Mouse (Mus musculus) megakaryocyte, adult 5-6 weeks (primary cell): ENCODE data around the gene Stk19. TPM values are rescaled to one million over a fixed set of nuclear protein-coding genes. Genes with fewer than 3 reads are reported as not detected.
"Not testable (repeated sequence)": the region's sequence is repeated elsewhere in the genome, so short reads cannot be mapped to it uniquely, and the experiment has no call there.

ENCODE experiments used
- ATAC-seq: 2 replicates; pipeline ENCODE4 v1.8.0; 2016; ENCODE audit warnings: mild to moderate bottlenecking, inconsistent platforms; ENCODE audit not compliant: poor library complexity, severe bottlenecking
- total RNA-seq, 2 experiments: library from RNA; stranded (forward) in 1 of 2; stranded (reverse) in 1 of 2; fragments of 153-499, 151-499 nt in 1 of 2; fragments of 221-1000, 200-1000 nt in 1 of 2; gene quantifications; 2 replicates each; pipeline versions ENCODE4 v1.2.3 to v1.2.4; 2015 to 2017

Stk19 gene
- total RNA-seq, 2 experiments from 2014 or later, result 17.5 to 24.7 TPM

GRCm38 (mm10) chr17:34798866-34799530 lies 37.7 kb downstream of the Stk19 start:
- no peak for ATAC-seq

GRCm38 (mm10) chr17:34798071-34798470 lies 38.7 kb downstream of the Stk19 start:
- ATAC-seq, result not testable (repeated sequence)

GRCm38 (mm10) chr17:34797211-34797995 lies 39.3 kb downstream of the Stk19 start:
- ATAC-seq, result not testable (repeated sequence)

GRCm38 (mm10) chr17:34796311-34797140 lies 40.2 kb downstream of the Stk19 start:
- ATAC-seq, result no peak

GRCm38 (mm10) chr17:34795633-34796032 lies 41.1 kb downstream of the Stk19 start:
- ATAC-seq, result peak; percentile 43; the same call in 1 of the 2 replicates

- ATAC-seq, result no peak
These were observed 41.7 kb downstream of the Stk19 start for GRCm38 (mm10) chr17:34795016-34795415.

DNA sequence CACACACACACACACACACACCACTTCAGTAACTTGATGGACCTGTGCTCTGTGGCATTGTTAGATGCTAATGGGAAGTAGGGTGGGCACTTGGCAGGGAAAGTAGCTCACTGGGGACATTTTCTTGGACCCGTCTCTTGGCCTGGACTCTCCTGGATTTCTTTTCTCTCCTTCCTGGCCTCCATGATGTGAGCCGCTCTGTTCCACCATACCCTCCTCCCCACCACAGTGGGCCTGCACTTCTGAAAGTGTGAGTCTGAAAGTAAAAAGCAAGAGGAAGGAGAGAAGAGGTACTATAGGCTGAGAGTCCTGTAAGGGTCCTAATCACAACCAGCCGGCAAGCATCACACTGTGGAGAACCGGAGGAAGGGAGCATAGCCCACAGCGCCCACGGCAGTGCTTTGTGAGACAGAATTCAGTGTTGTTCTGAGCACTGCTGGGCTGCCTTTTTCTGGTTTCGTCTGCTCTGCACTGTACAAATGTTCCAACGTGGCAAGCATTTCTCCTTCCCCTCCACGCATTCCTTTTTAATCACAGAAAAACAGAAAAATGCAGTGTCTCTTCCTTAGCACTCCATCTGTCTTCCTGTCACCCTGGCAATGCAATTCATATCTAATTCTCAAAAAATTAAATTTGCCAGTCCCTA lies 58.9 kb downstream of the Stk19 start:
- no peak for ATAC-seq

Other genes starting within 250 kb of the Stk19 start
Only the 30 nearest of the 39 such genes appear.
- gene Egfl8, start 221.0 kb downstream of the Stk19 start, total RNA-seq (2015), result 0.82 and 0.91 TPM in 2 replicates
- 0.57 and 5.0 TPM in 2 replicates for gene Egfl8, start 221.0 kb downstream of the Stk19 start, total RNA-seq (2017)
- gene Ppt2, start 208.4 kb downstream of the Stk19 start, total RNA-seq (2015), result 37.0 and 41.4 TPM in 2 replicates
- 25.6 and 26.8 TPM in 2 replicates for gene Ppt2, start 208.4 kb downstream of the Stk19 start, total RNA-seq (2017)
- gene Prrt1, start 207.4 kb downstream of the Stk19 start, total RNA-seq (2015), result 0.22 and 0.73 TPM in 2 replicates
- gene Prrt1, start 207.4 kb downstream of the Stk19 start, total RNA-seq (2017), result 0.22 TPM in 1 of 2 replicates, not detected in the other
- 4.0 and 4.2 TPM in 2 replicates for gene Fkbpl, start 192.2 kb downstream of the Stk19 start, total RNA-seq (2015)
- gene Fkbpl, start 192.2 kb downstream of the Stk19 start, total RNA-seq (2017), result 40.5 and 41.6 TPM in 2 replicates
- gene Atf6b, start 189.8 kb downstream of the Stk19 start, total RNA-seq (2015), result 31.9 and 32.4 TPM in 2 replicates
- 25.4 and 32.2 TPM in 2 replicates for gene Atf6b, start 189.8 kb downstream of the Stk19 start, total RNA-seq (2017)
- 0.02 and 0.04 TPM in 2 replicates for gene Tnxb, start 166.4 kb downstream of the Stk19 start, total RNA-seq (2015)
- under 0.01 and 0.08 TPM in 2 replicates for gene Tnxb, start 166.4 kb downstream of the Stk19 start, total RNA-seq (2017)
- gene C4b, start 93.1 kb downstream of the Stk19 start, total RNA-seq (2015), result 0.52 and 1.7 TPM in 2 replicates
- gene C4b, start 93.1 kb downstream of the Stk19 start, total RNA-seq (2017), result 0.37 TPM in 1 of 2 replicates, not detected in the other
- not detected in 2 replicates for gene Cyp21a1, start 32.4 kb downstream of the Stk19 start, total RNA-seq (2015)
- not detected in 2 replicates for gene Cyp21a1, start 32.4 kb downstream of the Stk19 start, total RNA-seq (2017)
- gene Dxo, start 74 bp upstream of the Stk19 start, total RNA-seq (2015), result 22.4 and 28.5 TPM in 2 replicates
- gene Dxo, start 74 bp upstream of the Stk19 start, total RNA-seq (2017), result 17.7 and 24.6 TPM in 2 replicates
- 13.3 and 17.1 TPM in 2 replicates for gene Skiv2l, start 13.3 kb upstream of the Stk19 start, total RNA-seq (2015)
- gene Skiv2l, start 13.3 kb upstream of the Stk19 start, total RNA-seq (2017), result 34.8 and 43.5 TPM in 2 replicates
- gene Nelfe, start 13.4 kb upstream of the Stk19 start, total RNA-seq (2015), result 35.4 and 45.1 TPM in 2 replicates
- gene Nelfe, start 13.4 kb upstream of the Stk19 start, total RNA-seq (2017), result 25.1 and 26.2 TPM in 2 replicates
- gene Cfb, start 25.6 kb upstream of the Stk19 start, total RNA-seq (2015), result 2.3 and 7.1 TPM in 2 replicates
- 1.7 and 3.4 TPM in 2 replicates for gene Cfb, start 25.6 kb upstream of the Stk19 start, total RNA-seq (2017)
- gene Zbtb12, start 42.5 kb upstream of the Stk19 start, total RNA-seq (2015), result 0.78 and 1.1 TPM in 2 replicates
- 0.98 and 1.0 TPM in 2 replicates for gene Zbtb12, start 42.5 kb upstream of the Stk19 start, total RNA-seq (2017)
- not detected in 2 replicates for gene Gm20547, start 45.1 kb upstream of the Stk19 start, total RNA-seq (2015)
- 0.41 TPM in 1 of 2 replicates, not detected in the other for gene Gm20547, start 45.1 kb upstream of the Stk19 start, total RNA-seq (2017)
- gene C2, start 61.3 kb upstream of the Stk19 start, total RNA-seq (2015), result 1.0 and 1.3 TPM in 2 replicates
- 0.22 TPM in 1 of 2 replicates, not detected in the other for gene C2, start 61.3 kb upstream of the Stk19 start, total RNA-seq (2017)
- gene Ehmt2, start 61.5 kb upstream of the Stk19 start, total RNA-seq (2015), result 66.5 and 68.9 TPM in 2 replicates
- gene Ehmt2, start 61.5 kb upstream of the Stk19 start, total RNA-seq (2017), result 75.4 and 75.7 TPM in 2 replicates
- gene Slc44a4, start 77.5 kb upstream of the Stk19 start, total RNA-seq (2015), result 0.33 TPM in 1 of 2 replicates, not detected in the other
- 0.12 TPM in 1 of 2 replicates, not detected in the other for gene Slc44a4, start 77.5 kb upstream of the Stk19 start, total RNA-seq (2017)
- gene Neu1, start 94.3 kb upstream of the Stk19 start, total RNA-seq (2015), result 18.1 and 22.9 TPM in 2 replicates
- gene Neu1, start 94.3 kb upstream of the Stk19 start, total RNA-seq (2017), result 23.4 and 23.7 TPM in 2 replicates
- 14.9 and 22.6 TPM in 2 replicates for gene Hspa1b, start 122.3 kb upstream of the Stk19 start, total RNA-seq (2015)
- gene Hspa1b, start 122.3 kb upstream of the Stk19 start, total RNA-seq (2017), result 23.0 and 30.6 TPM in 2 replicates
- gene Gm20481, start 133.0 kb upstream of the Stk19 start, total RNA-seq (2015), result not detected in 2 replicates
- gene Gm20481, start 133.0 kb upstream of the Stk19 start, total RNA-seq (2017), result not detected in 2 replicates
- gene Hspa1a, start 135.2 kb upstream of the Stk19 start, total RNA-seq (2015), result 10.8 and 12.4 TPM in 2 replicates
- 29.2 and 32.0 TPM in 2 replicates for gene Hspa1a, start 135.2 kb upstream of the Stk19 start, total RNA-seq (2017)
- gene Hspa1l, start 135.8 kb upstream of the Stk19 start, total RNA-seq (2015), result not detected in 2 replicates
- gene Hspa1l, start 135.8 kb upstream of the Stk19 start, total RNA-seq (2017), result 0.22 TPM in 1 of 2 replicates, not detected in the other
- gene Lsm2, start 144.9 kb upstream of the Stk19 start, total RNA-seq (2015), result 85.8 and 141 TPM in 2 replicates
- gene Lsm2, start 144.9 kb upstream of the Stk19 start, total RNA-seq (2017), result 13.2 and 31.2 TPM in 2 replicates
- 42.2 and 61.8 TPM in 2 replicates for gene Vars, start 164.0 kb upstream of the Stk19 start, total RNA-seq (2015)
- gene Vars, start 164.0 kb upstream of the Stk19 start, total RNA-seq (2017), result 110 and 165 TPM in 2 replicates
- 0.07 TPM in 1 of 2 replicates, not detected in the other for gene Vwa7, start 179.6 kb upstream of the Stk19 start, total RNA-seq (2015)
- 0.11 TPM in 1 of 2 replicates, not detected in the other for gene Vwa7, start 179.6 kb upstream of the Stk19 start, total RNA-seq (2017)
- gene Sapcd1, start 191.1 kb upstream of the Stk19 start, total RNA-seq (2015), result 1.4 and 1.5 TPM in 2 replicates
- gene Sapcd1, start 191.1 kb upstream of the Stk19 start, total RNA-seq (2017), result 0.22 TPM in 1 of 2 replicates, not detected in the other
- gene Msh5, start 209.8 kb upstream of the Stk19 start, total RNA-seq (2015), result 7.4 and 7.5 TPM in 2 replicates
- 3.6 and 6.3 TPM in 2 replicates for gene Msh5, start 209.8 kb upstream of the Stk19 start, total RNA-seq (2017)
- 415 and 463 TPM in 2 replicates for gene Clic1, start 213.0 kb upstream of the Stk19 start, total RNA-seq (2015)
- 386 and 405 TPM in 2 replicates for gene Clic1, start 213.0 kb upstream of the Stk19 start, total RNA-seq (2017)
- 2.2 and 3.1 TPM in 2 replicates for gene Ddah2, start 222.1 kb upstream of the Stk19 start, total RNA-seq (2015)
- gene Ddah2, start 222.1 kb upstream of the Stk19 start, total RNA-seq (2017), result 1.2 and 2.7 TPM in 2 replicates
- gene Ly6g6c, start 228.4 kb upstream of the Stk19 start, total RNA-seq (2015), result not detected in 2 replicates
- not detected in 2 replicates for gene Ly6g6c, start 228.4 kb upstream of the Stk19 start, total RNA-seq (2017)